Mouse (Mus musculus) gastrocnemius, postnatal 4 days (tissue): ENCODE data around the gene Irak4. TPM values are rescaled to one million over a fixed set of nuclear protein-coding genes. Genes with fewer than 3 reads are reported as not detected.
A peak's percentile ranks its signal among the peaks of the same experiment; 100 is the strongest.

Experiments used
- DNase-seq, 2 experiments: peaks; one replicate each; pipeline ENCODE4 v3.0.0; 2021 to 2022; ENCODE audit warnings: low spot score in 2 of 2, mixed read lengths in 2 of 2
- long read RNA-seq, 2 experiments: library from polyadenylated mRNA; stranded (forward); transcript quantifications; one replicate each; pipeline ENCODE4 v2.0.0; 2021
- total RNA-seq, 2 experiments: library from RNA; stranded (reverse); gene quantifications; 2 replicates each; pipeline ENCODE4 v1.2.3; 2021

Irak4 gene
- total RNA-seq: 1 to 10 TPM; 6.1 to 6.5 TPM
- long read RNA-seq, experiment 1, partial matches to known transcripts: 0 of 11 reads
- long read RNA-seq, experiment 1, other reads (novel, unspliced or antisense): 7 of 11 reads
- long read RNA-seq, experiment 2, partial matches to known transcripts: 2 of 9 reads
- long read RNA-seq, experiment 2, other reads (novel, unspliced or antisense): 5 of 9 reads

GRCm38 (mm10) chr15:94543409-94544051 is at the start of gene Irak4, which contains the start of gene Pus7l:
Gene Irak4, plus strand, starts transcription at chr15:94543643.
Gene Pus7l, minus strand, starts transcription at chr15:94543547.
- peak; percentile 80 to 91 for DNase-seq

DNA sequence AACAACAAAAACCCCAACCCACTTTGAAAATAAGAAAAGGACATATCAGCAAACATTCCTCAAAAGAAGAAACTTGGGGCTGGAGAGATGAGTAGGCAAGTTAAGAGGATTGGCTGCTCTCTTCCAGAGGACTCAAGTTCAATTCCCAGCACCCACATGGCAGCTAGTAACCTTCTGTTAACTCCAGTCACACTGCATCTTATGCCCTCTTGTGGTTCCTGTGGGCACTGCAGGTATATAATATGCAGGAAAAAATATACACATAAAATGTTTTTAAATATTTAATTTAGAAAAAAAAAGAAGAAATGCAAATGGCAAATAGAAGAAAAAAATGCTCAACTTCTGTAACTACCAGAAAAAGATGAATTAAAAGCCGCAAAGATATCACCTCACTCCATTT is 49.0 kb upstream of the Irak4 start:
- DNase-seq: no peak

DNA sequence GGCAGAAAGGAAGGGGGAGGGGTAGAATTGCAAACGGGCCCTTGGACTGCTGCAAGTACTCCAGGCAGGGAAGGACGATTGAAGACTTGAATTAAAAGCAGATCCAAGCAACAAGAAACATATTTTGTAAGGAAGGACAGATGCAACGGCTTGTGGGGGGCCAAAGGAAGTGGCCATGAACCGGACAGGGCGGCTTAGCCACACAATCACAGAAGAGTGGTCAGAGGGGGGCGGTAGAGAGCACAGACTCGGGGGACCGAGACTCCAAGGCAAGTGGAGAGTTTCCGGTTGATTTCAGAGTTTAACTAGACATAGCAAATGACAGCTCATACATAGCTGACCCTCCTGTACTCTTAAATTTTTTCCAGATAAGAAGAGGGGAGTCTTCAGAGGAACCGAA is 47.5 kb upstream of the Irak4 start:
- DNase-seq: no peak

GRCm38 (mm10) chr15:94499260-94499659 is 44.2 kb upstream of the Irak4 start:
- no peak for DNase-seq

- peak in 1 of 2 experiments; percentile 18 for DNase-seq
Measured at GRCm38 (mm10) chr15:94503451-94504215, 39.8 kb upstream of the Irak4 start.

DNA sequence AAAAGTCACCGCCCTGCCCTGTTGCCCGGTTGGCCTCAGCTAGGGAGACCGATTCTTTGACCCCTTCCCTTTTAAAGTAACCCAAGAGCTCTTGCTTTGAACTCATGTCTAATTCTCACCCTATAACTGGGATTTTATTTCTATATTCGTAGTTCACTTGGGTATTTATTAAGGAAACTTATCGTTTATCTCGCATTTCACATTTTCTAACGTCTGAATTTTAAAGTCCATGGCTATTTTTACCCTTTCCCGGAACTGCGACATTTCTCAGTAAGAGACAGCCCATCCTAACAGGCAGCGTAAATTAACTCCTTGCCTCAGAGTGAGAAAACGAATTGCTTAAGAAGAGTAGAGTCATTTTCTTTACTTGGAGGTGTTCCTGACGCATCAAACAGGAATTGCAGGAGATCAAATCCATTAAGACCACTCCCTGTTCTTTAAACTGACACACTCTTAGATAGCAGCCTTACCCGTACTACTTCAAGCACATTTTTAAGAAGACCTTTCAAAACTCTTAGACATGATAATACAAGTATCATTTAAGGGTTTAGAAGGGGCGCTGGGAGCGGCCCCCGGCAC is 25.4 kb upstream of the Irak4 start:
- DNase-seq: no peak

GRCm38 (mm10) chr15:94520205-94520900 is 23.1 kb upstream of the Irak4 start:
- no peak for DNase-seq

GRCm38 (mm10) chr15:94520959-94521358 is 22.5 kb upstream of the Irak4 start:
- no peak for DNase-seq

- DNase-seq: no peak
Measured at GRCm38 (mm10) chr15:94523251-94523650, 20.2 kb upstream of the Irak4 start.

DNA sequence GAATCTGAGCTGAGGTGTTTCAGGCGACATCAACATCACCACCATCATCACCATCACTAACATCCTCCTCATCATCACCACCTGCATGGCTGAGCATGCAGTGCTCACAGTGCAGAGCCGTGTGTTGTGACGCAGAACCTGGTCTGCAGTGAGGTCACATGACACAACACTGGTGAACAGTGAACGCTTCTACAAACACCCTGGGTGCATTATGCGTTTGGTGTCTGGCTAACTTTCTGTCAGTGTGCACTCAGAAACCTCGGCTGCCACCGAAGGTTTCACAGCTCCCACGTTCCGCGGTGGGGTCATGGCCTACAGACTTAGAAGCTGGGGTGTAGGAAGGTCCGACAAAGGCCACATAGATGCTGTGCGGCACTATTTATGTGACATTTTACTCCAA is 18.5 kb upstream of the Irak4 start:
- no peak for DNase-seq

DNA sequence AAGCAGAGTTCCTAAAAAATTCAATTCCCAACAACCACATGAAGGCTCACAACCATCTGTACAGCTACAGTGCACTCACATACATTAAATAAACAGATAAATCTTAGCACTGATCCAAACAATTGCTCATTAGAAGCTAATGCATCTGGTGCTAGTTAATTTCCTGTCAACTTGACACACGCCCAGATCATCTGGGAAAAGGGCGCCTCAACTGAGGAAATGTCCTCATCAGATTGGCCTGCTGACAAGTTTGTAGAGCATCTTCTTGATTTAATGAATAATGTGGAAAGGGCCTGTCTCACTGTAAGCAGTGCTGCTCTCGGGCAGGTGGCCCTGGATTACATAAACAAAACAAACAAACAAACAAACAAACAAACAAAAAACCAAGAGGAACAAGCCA is 12.9 kb upstream of the Irak4 start:
- DNase-seq: no peak

DNA sequence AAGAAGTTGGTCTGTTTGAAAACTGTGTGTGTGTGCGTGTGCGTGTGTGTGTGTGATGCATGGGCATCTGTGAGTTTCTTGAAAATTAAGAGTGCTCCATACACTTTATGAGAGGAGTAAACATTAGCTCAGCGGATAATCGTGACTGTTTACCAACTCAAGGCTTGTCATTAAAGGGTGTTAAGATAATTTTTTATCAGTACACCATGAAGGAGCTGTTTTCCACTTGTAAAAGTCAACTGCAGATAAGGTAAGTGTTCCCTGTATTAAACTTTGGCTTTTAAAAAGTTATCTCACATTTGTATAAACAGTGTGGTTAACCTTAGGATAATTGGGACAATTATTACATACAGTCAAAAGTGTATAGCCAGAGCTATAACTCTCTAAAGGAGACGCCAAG is 11.1 kb upstream of the Irak4 start:
- DNase-seq: no peak

DNA sequence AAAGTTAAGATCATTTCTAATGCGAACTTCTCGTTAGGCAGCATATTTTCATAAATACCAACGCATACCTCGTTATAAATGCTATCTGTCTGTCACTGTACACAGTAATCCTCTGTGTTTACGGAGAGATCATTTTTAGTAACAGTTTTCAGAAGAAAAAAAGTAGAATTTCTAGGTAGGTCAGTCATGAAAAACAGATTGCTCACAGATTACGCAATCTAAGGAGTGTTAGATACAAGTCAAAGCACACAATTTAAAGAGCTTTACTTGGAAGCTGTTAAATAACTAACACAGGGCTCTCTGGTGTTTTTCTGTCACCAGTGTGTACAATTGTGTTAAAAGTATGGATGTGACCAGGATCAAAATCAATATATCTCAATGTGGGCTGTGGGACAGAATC is 10.5 kb upstream of the Irak4 start:
- no peak for DNase-seq

- DNase-seq: no peak
Measured at GRCm38 (mm10) chr15:94535521-94535920, 7.9 kb upstream of the Irak4 start.

DNA sequence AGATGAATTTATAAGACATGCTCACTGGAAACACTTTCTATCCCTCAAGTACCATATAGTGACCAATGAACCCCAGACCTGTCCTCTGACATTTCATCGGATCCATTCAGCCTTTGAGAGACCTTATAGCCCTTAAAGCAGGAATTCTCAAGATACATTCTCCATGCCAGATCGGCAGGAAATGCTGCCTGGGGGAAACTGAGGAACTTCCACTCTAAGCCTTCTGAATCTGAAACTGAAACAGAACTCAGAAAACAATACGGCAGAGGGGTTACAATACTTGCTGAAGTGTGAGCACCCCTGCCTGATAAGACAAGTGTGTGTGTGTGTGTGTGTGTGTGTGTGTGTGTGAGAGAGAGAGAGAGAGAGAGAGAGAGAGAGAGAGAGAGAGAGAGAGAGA is 4.1 kb upstream of the Irak4 start:
- DNase-seq: no peak

GRCm38 (mm10) chr15:94542567-94543408 is 655 bp upstream of the Irak4 start:
- no peak for DNase-seq

- DNase-seq: no peak
Measured at GRCm38 (mm10) chr15:94544052-94544636, 701 bp downstream of the Irak4 start.

DNA sequence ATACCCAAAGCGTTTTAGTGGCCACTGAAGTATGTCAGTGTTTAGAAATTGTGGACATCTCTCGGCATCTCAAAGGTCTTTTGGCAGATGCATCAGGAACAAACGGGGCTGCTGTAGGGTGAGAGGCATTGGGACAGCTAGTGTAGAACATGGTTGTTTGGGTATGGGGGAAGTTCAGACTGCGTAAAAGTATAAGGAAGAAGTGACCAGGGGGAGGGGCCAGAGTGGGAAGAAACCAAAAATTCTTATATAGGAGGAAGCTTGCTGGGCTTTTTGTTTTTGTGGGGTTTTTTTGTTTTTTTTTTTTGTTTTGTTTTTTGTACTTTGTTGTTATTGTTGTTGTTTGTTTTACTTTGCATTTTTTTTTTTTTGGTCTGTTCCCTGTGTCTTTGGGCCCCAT is 1.4 kb downstream of the Irak4 start:
- DNase-seq: no peak

DNA sequence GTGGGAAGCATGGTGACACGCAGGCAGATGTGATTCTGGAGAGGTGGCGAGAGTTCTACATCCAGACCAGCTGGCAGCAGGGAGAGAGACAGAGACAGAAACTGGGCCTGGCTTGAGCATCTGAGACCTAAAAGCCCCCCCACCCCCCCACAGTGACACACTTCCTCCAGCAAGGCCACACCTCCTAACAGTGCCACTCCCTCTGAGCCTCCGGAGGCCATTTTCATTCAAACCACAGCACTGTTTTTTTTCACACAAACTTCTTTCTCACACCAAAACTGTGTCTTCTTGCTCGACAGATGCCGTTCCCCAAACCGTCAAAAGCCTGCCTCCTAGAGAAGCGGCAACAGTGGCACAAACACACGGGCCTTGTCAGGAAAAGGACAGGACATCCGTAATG is 10.1 kb downstream of the Irak4 start:
- no peak for DNase-seq

GRCm38 (mm10) chr15:94557442-94557841 is 14.0 kb downstream of the Irak4 start:
- peak; percentile 69 to 78 for DNase-seq
